Mouse (Mus musculus) neural tube, embryonic 14.5 days (tissue): ENCODE measurements around the gene Dapk2. TPM values are rescaled to one million over a fixed set of nuclear protein-coding genes. Genes with fewer than 3 reads are reported as not detected.

Experiments used
- ATAC-seq: fragments of 200-750 bp; cut with Nextera tagmentation; 2 replicates; pipeline ENCODE4 v1.8.0; 2017; ENCODE audit warnings: low read depth, mild to moderate bottlenecking, moderate TSS enrichment, moderate library complexity
- H3K27ac ChIP-seq: fragments of 300-500 bp; sonication (generic); 2 replicates; pipeline ENCODE4 v1.5.1; 2014; ENCODE audit warnings: low read depth, mild to moderate bottlenecking, control low read depth, low read length, moderate library complexity, mixed read lengths
- H3K27me3 ChIP-seq: fragments of 300-500 bp; sonication (generic); 2 replicates; pipeline ENCODE4 v1.6.1; 2014; ENCODE audit warnings: low read length; ENCODE audit not compliant: control insufficient read depth, insufficient read depth
- H3K36me3 ChIP-seq: fragments of 300-500 bp; sonication (generic); 2 replicates; pipeline ENCODE4 v1.6.1; 2014; ENCODE audit warnings: low read length, mixed read lengths; ENCODE audit not compliant: control insufficient read depth, insufficient read depth
- H3K4me1 ChIP-seq: fragments of 300-500 bp; sonication (generic); 2 replicates; pipeline ENCODE4 v1.6.1; 2014; ENCODE audit warnings: low read length; ENCODE audit not compliant: control insufficient read depth, insufficient read depth
- H3K4me2 ChIP-seq: fragments of 300-500 bp; sonication (generic); 2 replicates; pipeline ENCODE4 v1.6.1; 2014; ENCODE audit warnings: mild to moderate bottlenecking, low read depth, low read length, control low read depth
- H3K4me3 ChIP-seq: fragments of 300-500 bp; sonication (generic); 2 replicates; pipeline ENCODE4 v1.5.1; 2014; ENCODE audit warnings: low read depth, low read length, control low read depth, mixed read lengths
- H3K9ac ChIP-seq: fragments of 300-500 bp; sonication (generic); replicated peaks from 2 replicates; pipeline ENCODE4 v1.6.1; 2014; ENCODE audit warnings: low read depth, mild to moderate bottlenecking, control low read depth, low read length, mixed read lengths
- H3K9me3 ChIP-seq: fragments of 300-500 bp; sonication (generic); 2 replicates; pipeline ENCODE4 v1.6.1; 2016; ENCODE audit warnings: low read length; ENCODE audit not compliant: control insufficient read depth
- WGBS: fragments of 180-500 bp; shearing (Covaris S2); extraction: QIAGEN DNeasy Blood & Tissue Kit; methylation state at CpG from one replicate; pipeline ENCODE4 v1.1.7; 2014; 5-methylcytosine and 5-hydroxymethylcytosine counted together
- polyA plus RNA-seq: library from polyadenylated mRNA; unstranded; fragments of >200 nt; fragmentation: Nextera tagmentation; extraction: Ambion mirVana; gene quantifications from 2 replicates; pipeline ENCODE4 v1.2.1, GENCODE M21; 2014

Dapk2 gene
- polyA plus RNA-seq, 1 experiment from 2014 or later = 0.25 TPM

- Histone ChIP-seq H3K27ac (no peak overlapping the region), H3K4me3 (no peak overlapping the region), H3K27me3 (no peaks in the 10 kb centered on the region), H3K4me1 (no peaks in the 10 kb centered on the region), H3K9ac (no peak overlapping the region), H3K36me3 (no peaks in the 10 kb centered on the region), H3K9me3 (no peaks in the 10 kb centered on the region), H3K4me2 (no peak overlapping the region)
- ATAC-seq = no peak
- WGBS = 78% methylated on average over 5 of the region's 5 CpGs
Measured at GRCm38 (mm10) chr9:66266237-66267170, 108.5 kb downstream of the Dapk2 start.

- no peak overlapping the region for H3K27ac ChIP-seq
- H3K9ac ChIP-seq = no peak overlapping the region
- no peak for ATAC-seq
- no peak overlapping the region for H3K4me3 ChIP-seq
- WGBS = 80% methylated on average over 4 of the region's 4 CpGs
- H3K4me1 ChIP-seq = no peaks in the 10 kb centered on the region
- H3K9me3 ChIP-seq = no peaks in the 10 kb centered on the region
- H3K4me2 ChIP-seq = no peak overlapping the region
- no peaks in the 10 kb centered on the region for H3K27me3 ChIP-seq
- no peaks in the 10 kb centered on the region for H3K36me3 ChIP-seq
Measured at GRCm38 (mm10) chr9:66268804-66269203, 110.8 kb downstream of the Dapk2 start.

DNA sequence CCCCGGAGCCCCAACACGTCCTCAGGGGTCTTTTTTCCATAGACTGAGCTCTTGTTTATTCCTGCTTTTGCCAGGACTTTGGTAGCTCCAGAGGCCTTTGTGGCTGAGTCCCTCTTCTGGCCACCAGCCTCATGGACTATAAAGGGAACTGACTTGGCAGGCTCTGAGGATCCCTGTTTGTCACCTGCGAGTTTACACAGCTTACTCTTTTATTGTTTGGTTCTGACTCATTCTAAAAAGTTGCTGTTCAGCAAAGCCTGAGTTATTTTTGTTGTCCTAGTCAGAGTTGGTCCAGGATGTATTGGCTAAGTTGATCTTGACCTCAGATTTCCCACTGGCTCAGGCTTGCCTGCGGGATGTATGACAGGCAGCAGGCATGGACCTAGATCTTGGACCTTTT is 112.0 kb downstream of the Dapk2 start:
- Histone ChIP-seq H3K4me1 (no peaks in the 10 kb centered on the region), H3K27me3 (no peaks in the 10 kb centered on the region), H3K9ac (no peak overlapping the region), H3K4me3 (no peak overlapping the region), H3K36me3 (no peaks in the 10 kb centered on the region), H3K27ac (no peak overlapping the region), H3K4me2 (no peak overlapping the region), H3K9me3 (no peaks in the 10 kb centered on the region)
- no peak for ATAC-seq
- WGBS = 80% methylated on average over 4 of the region's 4 CpGs

DNA sequence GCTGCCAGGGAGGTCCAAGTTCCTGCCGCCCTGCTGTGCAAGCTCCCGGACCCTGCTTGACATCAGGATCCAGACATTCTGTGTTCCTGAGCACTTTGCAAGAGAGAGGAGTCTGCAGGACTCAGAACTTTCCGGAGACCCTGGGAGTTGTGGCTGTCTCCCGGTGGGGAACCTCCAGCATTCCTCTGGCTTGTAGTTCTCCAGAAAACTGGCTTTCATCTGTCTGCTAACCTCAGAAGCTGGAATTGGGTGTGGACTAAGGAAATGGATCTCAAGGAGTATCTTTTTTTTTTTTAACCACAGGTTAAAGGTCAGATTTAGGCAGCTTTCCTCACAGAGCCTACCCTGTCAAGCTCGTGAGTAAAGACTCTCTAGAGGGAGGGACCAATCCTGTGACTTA is 113.7 kb downstream of the Dapk2 start:
- no peaks in the 10 kb centered on the region for H3K4me1 ChIP-seq
- H3K27me3 ChIP-seq = no peaks in the 10 kb centered on the region
- H3K36me3 ChIP-seq = no peaks in the 10 kb centered on the region
- WGBS = 52% methylated on average over 5 of the region's 5 CpGs
- ATAC-seq = no peak
- H3K4me2 ChIP-seq = no peak overlapping the region
- H3K9ac ChIP-seq = no peak overlapping the region
- H3K9me3 ChIP-seq = no peaks in the 10 kb centered on the region
- H3K27ac ChIP-seq = no peak overlapping the region
- H3K4me3 ChIP-seq = no peak overlapping the region

DNA sequence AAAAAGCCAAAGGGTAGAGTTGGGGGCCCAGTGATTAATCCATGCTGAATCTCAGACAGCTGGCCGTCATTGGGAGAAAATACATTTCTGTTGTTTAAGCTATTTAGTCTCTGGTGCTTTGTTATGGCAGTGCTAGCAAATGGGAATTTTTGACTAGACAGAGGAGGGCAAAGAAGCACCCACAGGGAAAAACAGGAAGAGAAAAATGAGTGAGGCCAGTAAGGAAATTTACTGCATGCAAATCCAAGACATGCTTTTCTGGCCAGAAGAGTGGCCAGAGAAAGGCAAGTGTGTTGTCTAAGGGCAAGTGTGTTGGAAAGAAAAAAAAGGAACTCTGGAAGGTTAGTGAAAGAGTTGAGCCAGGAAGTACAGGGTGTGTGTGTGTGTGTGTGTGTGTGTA is 115.6 kb downstream of the Dapk2 start:
- no peak for ATAC-seq
- no peaks in the 10 kb centered on the region for H3K36me3 ChIP-seq
- H3K27me3 ChIP-seq = no peaks in the 10 kb centered on the region
- H3K4me3 ChIP-seq = no peak overlapping the region
- no peak overlapping the region for H3K27ac ChIP-seq
- no peaks in the 10 kb centered on the region for H3K9me3 ChIP-seq
- H3K4me1 ChIP-seq = no peaks in the 10 kb centered on the region
- H3K9ac ChIP-seq = no peak overlapping the region
- 79% methylated on average over 1 of the region's 1 CpGs for WGBS
- H3K4me2 ChIP-seq = no peak overlapping the region

GRCm38 (mm10) chr9:66274657-66275056 is 116.6 kb downstream of the Dapk2 start:
- no peak overlapping the region for H3K27ac ChIP-seq
- no peak overlapping the region for H3K4me2 ChIP-seq
- no peak for ATAC-seq
- WGBS = 32% methylated on average over 3 of the region's 3 CpGs
- H3K9me3 ChIP-seq = no peaks in the 10 kb centered on the region
- H3K9ac ChIP-seq = no peak overlapping the region
- H3K4me1 ChIP-seq = no peaks in the 10 kb centered on the region
- H3K36me3 ChIP-seq = no peaks in the 10 kb centered on the region
- H3K4me3 ChIP-seq = no peak overlapping the region
- no peaks in the 10 kb centered on the region for H3K27me3 ChIP-seq

- 1% methylated on average over 15 of the region's 15 CpGs for WGBS
- Histone ChIP-seq H3K36me3 (no peaks in the 10 kb centered on the region), H3K27me3 (no peaks in the 10 kb centered on the region), H3K4me2 (peak overlapping the region; percentile 30), H3K4me1 (no peaks in the 10 kb centered on the region), H3K9ac (no peak overlapping the region), H3K4me3 (0 out of 2 replicates have a peak overlapping the region, but pooled peaks have one; percentile 4), H3K9me3 (no peaks in the 10 kb centered on the region), H3K27ac (peak overlapping the region; percentile 18; the same call in 1 of the 2 replicates)
- no peak for ATAC-seq
Measured at GRCm38 (mm10) chr9:66275267-66275991, 117.4 kb downstream of the Dapk2 start.

DNA sequence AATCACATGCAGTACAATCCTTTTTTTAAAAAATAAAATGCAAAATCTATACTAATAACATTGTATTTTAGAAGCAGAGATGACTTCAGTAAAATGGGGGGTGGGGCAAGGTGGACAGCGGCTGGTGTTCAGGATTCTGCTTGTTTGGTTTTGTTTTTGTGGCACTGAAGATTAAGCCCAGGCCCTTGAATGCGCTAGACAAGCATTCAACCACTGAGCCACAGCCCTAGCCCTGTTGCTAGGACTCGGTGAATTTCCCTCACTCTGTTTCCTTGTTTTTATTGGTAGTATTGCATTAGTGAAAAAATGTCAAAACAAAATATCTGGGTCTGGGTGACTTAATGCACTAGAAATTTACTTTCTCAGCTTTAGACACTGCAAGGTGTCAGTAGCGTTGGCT is 118.0 kb downstream of the Dapk2 start:
- no peak overlapping the region for H3K4me3 ChIP-seq
- ATAC-seq = no peak
- WGBS = 29% methylated on average over 4 of the region's 4 CpGs
- no peak overlapping the region for H3K9ac ChIP-seq
- H3K9me3 ChIP-seq = no peaks in the 10 kb centered on the region
- no peaks in the 10 kb centered on the region for H3K27me3 ChIP-seq
- no peak overlapping the region for H3K4me2 ChIP-seq
- no peaks in the 10 kb centered on the region for H3K36me3 ChIP-seq
- H3K27ac ChIP-seq = no peak overlapping the region
- no peaks in the 10 kb centered on the region for H3K4me1 ChIP-seq
